Mouse (Mus musculus): ENCODE data around the gene Slc12a6.

DNA sequence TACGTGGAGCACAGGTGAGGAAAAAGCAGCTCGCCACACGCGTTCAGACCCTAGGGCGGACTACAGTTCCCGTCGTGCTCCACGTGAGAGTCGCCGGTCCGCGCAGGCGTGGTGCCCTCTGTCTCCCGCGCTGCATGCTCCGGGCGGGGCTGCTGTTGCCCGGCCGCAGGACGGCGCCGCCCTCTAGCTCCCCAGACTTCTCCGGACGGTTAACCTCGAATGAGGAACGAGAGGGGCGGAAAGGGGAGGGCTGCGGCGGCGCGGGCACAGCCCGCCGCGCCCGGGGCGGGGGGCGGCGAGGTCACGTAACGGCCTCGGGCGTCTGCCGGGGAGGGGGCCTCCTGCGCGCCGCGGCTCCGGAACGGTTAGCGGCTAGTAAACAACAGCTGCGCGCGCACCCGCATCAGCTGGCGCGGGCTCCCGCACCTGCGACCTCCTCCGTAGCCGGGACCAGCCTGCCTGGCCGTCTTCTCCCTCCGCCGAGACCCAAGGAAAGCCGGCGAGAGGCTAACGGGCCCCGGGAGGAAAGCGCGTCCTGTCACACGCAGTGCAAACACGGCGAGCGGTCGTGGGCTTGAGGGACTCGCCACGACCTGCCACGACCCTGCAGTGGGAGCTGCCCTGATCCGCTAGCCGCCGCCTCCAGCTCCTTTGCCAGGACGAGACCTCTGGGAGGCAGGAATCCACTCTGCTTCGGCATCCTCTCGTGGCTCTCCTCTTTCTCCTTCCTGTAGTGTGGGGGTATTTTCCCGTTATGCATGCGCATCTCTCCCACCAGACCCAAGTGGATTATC, at the start of gene Slc12a6:
- TF ChIP-seq ZC3H11A (IDR thresholded peaks at IDR 0.05; ENCODE audit: borderline replicate concordance, low read depth, low read length) (no peak), HCFC1 (IDR thresholded peaks at IDR 0.05; ENCODE audit: borderline replicate concordance, insufficient read depth, low read length) (peak; percentile 93), MAFK (IDR thresholded peaks at IDR 0.05; ENCODE audit: insufficient read depth, low read depth, low read length) (no peak), ZNF384 (IDR thresholded peaks at IDR 0.05; ENCODE audit: low read depth, low read length) (no peak), CHD2 (IDR thresholded peaks at IDR 0.05; ENCODE audit: low read depth, low read length) (no peak)

Data from ES-E14 (cell line).